Mouse (Mus musculus): ENCODE data around the gene Car4. TPM values are rescaled to one million over a fixed set of nuclear protein-coding genes. Genes with fewer than 3 reads are reported as not detected.
A peak's percentile ranks its signal among the peaks of the same experiment; 100 is the strongest.

Car4 gene
- polyA plus RNA-seq, 1 experiment from 2014 or later = 172 TPM

DNA sequence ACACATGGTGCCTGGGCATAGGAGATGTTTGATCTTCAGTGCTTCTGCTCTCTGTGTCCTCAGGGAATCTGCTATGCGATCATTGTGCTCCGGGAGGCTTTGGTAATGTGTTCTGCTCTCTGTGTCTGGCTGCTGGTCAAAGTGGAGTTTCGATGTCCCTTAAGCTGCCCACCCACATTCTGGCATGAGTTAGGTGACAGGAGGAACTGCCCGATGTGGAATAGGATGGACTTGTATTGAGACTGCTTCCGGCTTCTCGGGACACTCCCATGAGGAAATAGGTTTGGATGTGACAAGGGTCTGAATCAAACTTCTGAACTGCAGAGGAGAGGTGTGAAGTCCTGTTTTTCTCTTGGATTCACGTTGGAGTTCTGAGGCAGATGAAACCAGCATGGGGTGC, 17.0 kb downstream of the Car4 start:
- Histone ChIP-seq H3K9ac (replicated peaks; ENCODE audit: low read depth) (no peak overlapping the region), H3K27me3 (replicated peaks; ENCODE audit: insufficient read depth, low read length) (no peaks in the 10 kb centered on the region), H3K4me1 (ENCODE audit: insufficient read depth, low read depth, low read length) (peaks cover 1% of the 10 kb centered on the region; the same call in 1 of the 2 replicates), H3K4me2 (replicated peaks; ENCODE audit: low read depth, low read length) (no peak overlapping the region), H3K4me3 (ENCODE audit: low read depth, low read length) (no peak overlapping the region), H3K27ac (ENCODE audit: low read length) (no peak overlapping the region), H3K36me3 (ENCODE audit: insufficient read depth, low read length) (no peaks in the 10 kb centered on the region), H3K9me3 (ENCODE audit: low read length) (no peaks in the 10 kb centered on the region)
- ATAC-seq (peak; percentile 50; the same call in 1 of the 2 replicates), DNase-seq (ENCODE audit: low spot score) (peak; percentile 32)
- 37% methylated on average over 7 of the region's 7 CpGs for WGBS
- TF ChIP-seq EP300 (IDR thresholded peaks at IDR 0.05) (peak; percentile 23; the same call in 1 of the 2 replicates), CTCF (IDR thresholded peaks at IDR 0.05) (no peak)

DNA sequence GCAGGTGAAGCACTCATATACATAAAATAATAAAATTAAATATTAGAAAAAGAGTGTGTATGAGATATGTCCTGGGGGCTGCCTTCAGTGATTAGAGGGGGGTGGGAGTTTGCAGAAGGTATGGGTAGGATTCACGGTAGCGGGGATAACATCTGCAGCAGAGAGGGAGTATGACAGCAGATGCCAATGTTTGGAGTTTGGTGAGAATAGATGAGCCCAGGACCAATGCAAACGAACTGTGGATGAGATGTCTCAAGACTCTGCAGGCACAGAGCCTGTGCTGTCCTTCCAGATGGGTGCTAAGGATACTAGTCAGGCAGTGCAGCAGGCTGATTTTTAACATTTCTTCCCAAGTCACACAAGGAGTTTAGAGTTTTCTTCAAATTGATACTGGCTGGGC, 19.1 kb downstream of the Car4 start:
- no peak overlapping the region for H3K4me3 ChIP-seq (ENCODE audit: low read depth, low read length)
- no peaks in the 10 kb centered on the region for H3K9me3 ChIP-seq (ENCODE audit: low read length)
- no peaks in the 10 kb centered on the region for H3K36me3 ChIP-seq (ENCODE audit: insufficient read depth, low read length)
- H3K27ac ChIP-seq (ENCODE audit: low read length) = no peak overlapping the region
- no peak overlapping the region for H3K4me2 ChIP-seq (replicated peaks; ENCODE audit: low read depth, low read length)
- no peak for ATAC-seq
- no peak overlapping the region for H3K9ac ChIP-seq (replicated peaks; ENCODE audit: low read depth)
- DNase-seq (ENCODE audit: low spot score) = no peak
- no peak for TF ChIP-seq EP300 (IDR thresholded peaks at IDR 0.05)
- TF ChIP-seq CTCF (IDR thresholded peaks at IDR 0.05) = no peak
- H3K4me1 ChIP-seq (ENCODE audit: insufficient read depth, low read depth, low read length) = no peaks in the 10 kb centered on the region
- no peaks in the 10 kb centered on the region for H3K27me3 ChIP-seq (replicated peaks; ENCODE audit: insufficient read depth, low read length)
- 77% methylated on average over 3 of the region's 3 CpGs for WGBS

DNA sequence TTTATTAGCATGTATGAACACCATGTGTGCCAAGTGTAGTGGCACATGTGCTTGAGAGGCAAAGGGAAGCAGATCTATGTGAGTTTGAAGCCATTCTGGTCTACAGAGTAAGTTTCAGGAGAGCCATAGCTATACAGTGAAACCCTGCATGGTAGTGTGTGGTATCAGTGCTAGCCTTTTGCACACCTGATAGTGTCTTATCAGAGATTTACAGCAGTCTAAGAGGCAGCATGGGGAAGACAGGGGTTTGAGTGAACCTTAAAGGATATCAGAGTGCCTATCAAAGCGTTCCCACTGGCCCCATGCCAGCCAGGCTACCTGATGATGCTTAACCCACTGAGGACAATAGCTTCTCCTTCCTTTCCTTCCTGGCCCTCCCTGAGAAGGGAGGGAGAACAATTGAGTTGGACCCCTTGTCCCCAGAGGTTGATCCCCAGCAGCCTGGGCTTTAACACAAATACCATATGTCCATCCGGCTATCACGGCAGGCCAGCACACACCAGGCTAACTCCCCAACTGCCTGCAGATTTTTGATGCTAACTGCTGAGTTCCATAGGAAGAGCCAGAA, 19.9 kb downstream of the Car4 start:
- Histone ChIP-seq H3K9me3 (ENCODE audit: low read length) (no peaks in the 10 kb centered on the region), H3K27ac (ENCODE audit: low read length) (no peak overlapping the region), H3K9ac (replicated peaks; ENCODE audit: low read depth) (no peak overlapping the region), H3K27me3 (replicated peaks; ENCODE audit: insufficient read depth, low read length) (no peaks in the 10 kb centered on the region), H3K4me2 (replicated peaks; ENCODE audit: low read depth, low read length) (no peak overlapping the region), H3K4me1 (ENCODE audit: insufficient read depth, low read depth, low read length) (no peaks in the 10 kb centered on the region), H3K36me3 (ENCODE audit: insufficient read depth, low read length) (no peaks in the 10 kb centered on the region), H3K4me3 (ENCODE audit: low read depth, low read length) (no peak overlapping the region)
- WGBS = 51% methylated on average over 3 of the region's 3 CpGs
- no peak for DNase-seq (ENCODE audit: low spot score)
- TF ChIP-seq EP300 (IDR thresholded peaks at IDR 0.05) = no peak
- no peak for TF ChIP-seq CTCF (IDR thresholded peaks at IDR 0.05)
- no peak for ATAC-seq

DNA sequence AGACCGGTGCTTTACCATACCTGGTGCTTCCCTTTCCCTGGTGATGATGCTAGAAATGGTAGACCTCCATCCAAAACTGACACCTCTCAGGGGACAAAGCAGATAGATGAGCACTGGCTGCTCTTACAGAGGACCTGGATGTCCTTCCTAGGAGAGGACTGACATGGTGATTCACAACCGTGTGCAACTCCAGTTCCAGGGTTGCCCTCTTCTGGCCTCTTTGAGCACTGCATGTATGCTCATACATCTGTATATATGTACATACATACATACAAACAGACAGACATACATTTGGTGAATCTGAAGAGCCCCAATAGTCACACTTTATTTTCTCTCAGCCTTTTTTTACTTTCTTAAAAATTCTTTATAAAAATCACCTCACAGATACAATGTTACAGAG, 20.5 kb downstream of the Car4 start:
- no peaks in the 10 kb centered on the region for H3K9me3 ChIP-seq (ENCODE audit: low read length)
- TF ChIP-seq CTCF (IDR thresholded peaks at IDR 0.05) (peak; percentile 80), EP300 (IDR thresholded peaks at IDR 0.05) (no peak)
- WGBS = 48% methylated on average over 2 of the region's 2 CpGs
- H3K9ac ChIP-seq (replicated peaks; ENCODE audit: low read depth) = no peak overlapping the region
- ATAC-seq = no peak
- H3K27ac ChIP-seq (ENCODE audit: low read length) = no peak overlapping the region
- H3K4me1 ChIP-seq (ENCODE audit: insufficient read depth, low read depth, low read length) = no peaks in the 10 kb centered on the region
- no peaks in the 10 kb centered on the region for H3K27me3 ChIP-seq (replicated peaks; ENCODE audit: insufficient read depth, low read length)
- no peaks in the 10 kb centered on the region for H3K36me3 ChIP-seq (ENCODE audit: insufficient read depth, low read length)
- peak; percentile 46 for DNase-seq (ENCODE audit: low spot score)
- H3K4me2 ChIP-seq (replicated peaks; ENCODE audit: low read depth, low read length) = no peak overlapping the region
- H3K4me3 ChIP-seq (ENCODE audit: low read depth, low read length) = no peak overlapping the region

DNA sequence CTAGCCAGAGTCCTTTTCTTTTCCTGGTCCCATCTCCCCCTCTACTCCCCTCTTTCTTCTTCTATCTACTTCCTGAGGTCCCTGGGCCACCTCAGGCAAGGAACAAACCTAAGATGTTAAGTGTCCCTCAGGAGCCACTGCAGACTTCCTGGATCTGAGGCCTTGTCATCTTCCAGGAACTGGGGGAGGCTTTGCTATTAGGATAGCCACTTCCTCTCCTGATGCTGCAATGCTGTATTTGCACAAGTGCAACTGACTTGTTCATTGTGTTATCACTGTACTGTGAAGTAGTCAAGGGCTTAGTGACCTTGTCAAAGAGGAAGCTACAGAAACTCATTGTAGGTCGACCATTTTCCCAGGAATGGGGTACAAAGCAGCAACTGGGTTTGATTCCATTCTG, 21.8 kb downstream of the Car4 start:
- TF ChIP-seq CTCF (IDR thresholded peaks at IDR 0.05) (no peak), EP300 (IDR thresholded peaks at IDR 0.05) (no peak)
- no peak for ATAC-seq

DNA sequence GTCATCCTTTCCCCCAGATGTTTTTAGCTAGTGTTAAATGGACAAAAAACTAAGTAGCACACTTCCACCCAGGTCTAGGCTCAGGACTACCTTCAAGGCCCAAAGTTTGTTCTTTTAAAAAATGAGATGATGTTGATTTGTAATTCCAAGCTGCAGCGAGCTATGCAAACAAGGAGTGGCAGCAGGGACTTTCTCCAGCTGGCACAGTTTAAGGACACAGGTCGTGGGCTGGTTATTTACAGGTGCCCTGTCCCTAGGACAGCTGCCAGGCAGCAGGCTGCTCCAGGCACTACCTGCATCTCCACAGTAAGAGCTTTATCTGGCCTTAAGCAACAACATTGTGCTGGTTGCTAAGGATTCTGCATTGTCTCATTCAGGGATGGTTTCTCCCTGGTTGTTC, 23.1 kb downstream of the Car4 start:
- no peak for ATAC-seq
- WGBS = 40% methylated on average over 2 of the region's 2 CpGs
- no peaks in the 10 kb centered on the region for H3K27me3 ChIP-seq (replicated peaks; ENCODE audit: insufficient read depth, low read length)
- H3K9me3 ChIP-seq (ENCODE audit: low read length) = no peaks in the 10 kb centered on the region
- DNase-seq (ENCODE audit: low spot score) = no peak
- no peak overlapping the region for H3K4me2 ChIP-seq (replicated peaks; ENCODE audit: low read depth, low read length)
- H3K4me3 ChIP-seq (ENCODE audit: low read depth, low read length) = no peak overlapping the region
- TF ChIP-seq EP300 (IDR thresholded peaks at IDR 0.05) (no peak), CTCF (IDR thresholded peaks at IDR 0.05) (no peak)
- no peak overlapping the region for H3K9ac ChIP-seq (replicated peaks; ENCODE audit: low read depth)
- no peak overlapping the region for H3K27ac ChIP-seq (ENCODE audit: low read length)
- 0 out of 2 replicates have a peak, but pooled peaks cover 5% of the 10 kb centered on the region for H3K36me3 ChIP-seq (ENCODE audit: insufficient read depth, low read length)
- H3K4me1 ChIP-seq (ENCODE audit: insufficient read depth, low read depth, low read length) = no peaks in the 10 kb centered on the region

More for the DNA sequence above, 21.8 kb downstream of the Car4 start:
- no peak for DNase-seq (ENCODE audit: low spot score)
- H3K9me3 ChIP-seq (ENCODE audit: low read length) = no peaks in the 10 kb centered on the region
- no peak overlapping the region for H3K4me2 ChIP-seq (replicated peaks; ENCODE audit: low read depth, low read length)
- H3K9ac ChIP-seq (replicated peaks; ENCODE audit: low read depth) = no peak overlapping the region
- H3K36me3 ChIP-seq (ENCODE audit: insufficient read depth, low read length) = no peaks in the 10 kb centered on the region
- no peaks in the 10 kb centered on the region for H3K27me3 ChIP-seq (replicated peaks; ENCODE audit: insufficient read depth, low read length)
- H3K27ac ChIP-seq (ENCODE audit: low read length) = no peak overlapping the region
- WGBS = 25% methylated on average over 1 of the region's 1 CpGs
- H3K4me3 ChIP-seq (ENCODE audit: low read depth, low read length) = no peak overlapping the region
- no peaks in the 10 kb centered on the region for H3K4me1 ChIP-seq (ENCODE audit: insufficient read depth, low read depth, low read length)

DNA sequence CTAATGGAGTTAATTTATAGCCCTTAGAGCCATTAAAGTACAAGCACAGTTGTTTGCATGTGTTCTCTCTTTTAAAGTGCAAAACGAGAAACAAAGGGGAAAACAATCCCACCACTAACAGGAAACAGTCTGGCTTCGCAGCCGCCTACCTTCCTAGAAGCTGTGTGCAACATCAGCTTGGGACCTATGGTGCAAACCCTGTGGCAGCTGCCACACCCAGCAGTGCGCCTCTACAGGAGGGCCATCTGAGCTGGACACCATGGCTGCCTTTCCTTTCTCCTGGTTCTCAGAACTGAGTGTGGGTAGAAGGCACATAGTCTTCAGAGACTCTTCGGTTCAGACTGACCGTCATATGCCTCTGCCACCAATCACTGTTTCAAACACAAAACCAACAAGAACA, 27.8 kb downstream of the Car4 start:
- TF ChIP-seq CTCF (IDR thresholded peaks at IDR 0.05) = no peak
- TF ChIP-seq EP300 (IDR thresholded peaks at IDR 0.05) = no peak
- no peaks in the 10 kb centered on the region for H3K27me3 ChIP-seq (replicated peaks; ENCODE audit: insufficient read depth, low read length)
- H3K9ac ChIP-seq (replicated peaks; ENCODE audit: low read depth) = no peak overlapping the region
- H3K9me3 ChIP-seq (ENCODE audit: low read length) = no peaks in the 10 kb centered on the region
- 0 out of 2 replicates have a peak, but pooled peaks cover 6% of the 10 kb centered on the region for H3K36me3 ChIP-seq (ENCODE audit: insufficient read depth, low read length)
- no peak for DNase-seq (ENCODE audit: low spot score)
- H3K4me2 ChIP-seq (replicated peaks; ENCODE audit: low read depth, low read length) = no peak overlapping the region
- ATAC-seq = no peak
- H3K27ac ChIP-seq (ENCODE audit: low read length) = no peak overlapping the region
- H3K4me1 ChIP-seq (ENCODE audit: insufficient read depth, low read depth, low read length) = no peaks in the 10 kb centered on the region
- whole genome bisulfite sequencing = 83% methylated on average over 6 of the region's 6 CpGs
- no peak overlapping the region for H3K4me3 ChIP-seq (ENCODE audit: low read depth, low read length)

Measured in lung, postnatal 0 days (tissue).